Mouse (Mus musculus) c-Kit-negative CD71-positive TER-119-positive erythroid progenitor cells, embryonic 14.5 days (primary cell): Measurements from ENCODE around the gene Afg3l1.
"Not testable (repeated sequence)": the region's sequence is repeated elsewhere in the genome, so short reads cannot be mapped to it uniquely, and the experiment has no call there.

Experiments used
- DNase-seq: peaks from one replicate; pipeline ENCODE4 v3.0.0-alpha.2; 2013; ENCODE audit warnings: low read depth, low spot score

Gene Afg3l1

GRCm38 (mm10) chr8:123477737-123478258 is at the start of gene Afg3l1:
TSS of gene Afg3l1 (plus strand) at chr8:123477903.
- peak; percentile 83 for DNase-seq

- DNase-seq = no peak
These were observed 49.3 kb upstream of the Afg3l1 start for GRCm38 (mm10) chr8:123428343-123428893.

DNA sequence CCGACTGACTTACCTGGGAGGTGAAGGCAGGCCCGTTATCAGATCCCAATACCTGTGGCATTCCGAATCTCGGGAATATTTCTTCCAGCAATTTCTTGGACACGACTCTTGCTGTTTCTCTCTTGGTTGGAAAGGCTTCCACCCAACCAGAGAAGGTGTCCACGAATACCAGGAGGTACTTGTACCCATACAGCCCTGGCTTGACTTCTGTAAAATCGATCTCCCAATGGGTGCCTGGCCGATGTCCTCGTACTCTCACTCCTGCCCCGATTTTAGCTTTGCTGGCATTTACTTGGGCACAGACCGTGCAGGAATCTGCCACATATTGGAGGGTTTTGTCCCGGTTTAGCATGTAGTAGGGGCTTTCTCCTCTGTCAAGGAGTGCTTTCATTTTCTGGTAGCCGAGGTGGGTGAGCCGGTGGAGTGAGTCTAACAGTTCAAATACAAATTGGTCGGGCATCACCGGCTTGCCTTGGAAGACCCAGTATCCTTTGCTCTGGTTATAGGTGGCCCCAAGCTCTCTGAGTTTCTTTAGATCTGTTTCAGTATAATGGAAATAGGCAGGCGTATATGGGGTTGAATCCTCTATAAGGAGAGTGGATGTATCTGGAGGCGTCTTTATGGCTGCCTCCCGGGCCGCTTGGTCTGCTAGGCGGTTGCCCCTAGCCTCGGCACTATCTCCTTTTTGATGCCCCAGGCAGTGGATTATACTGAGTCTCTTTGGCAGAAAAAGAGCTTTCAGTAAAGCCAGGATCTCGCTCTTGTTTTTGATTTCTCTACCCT is 48.6 kb upstream of the Afg3l1 start:
- no peak for DNase-seq

- DNase-seq = not testable (repeated sequence)
These were observed 48.0 kb upstream of the Afg3l1 start for GRCm38 (mm10) chr8:123429722-123430013.

DNA sequence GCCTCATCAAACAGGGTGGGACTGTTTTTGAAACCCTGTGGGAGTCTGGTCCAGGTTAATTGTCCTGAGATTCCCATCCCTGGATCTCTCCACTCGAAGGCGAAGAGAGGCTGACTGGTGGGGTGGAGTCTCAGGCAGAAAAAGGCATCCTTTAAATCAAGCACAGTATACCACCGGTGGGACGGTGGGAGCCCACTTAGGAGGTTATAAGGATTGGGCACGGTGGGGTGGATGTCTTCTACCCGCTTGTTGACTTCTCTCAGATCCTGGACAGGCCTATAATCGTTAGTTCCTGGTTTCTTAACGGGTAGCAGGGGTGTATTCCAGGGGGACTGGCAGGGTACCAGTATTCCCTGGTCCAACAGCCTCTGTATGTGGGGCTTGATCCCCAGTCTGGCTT is 46.8 kb upstream of the Afg3l1 start:
- DNase-seq = not testable (repeated sequence)

DNA sequence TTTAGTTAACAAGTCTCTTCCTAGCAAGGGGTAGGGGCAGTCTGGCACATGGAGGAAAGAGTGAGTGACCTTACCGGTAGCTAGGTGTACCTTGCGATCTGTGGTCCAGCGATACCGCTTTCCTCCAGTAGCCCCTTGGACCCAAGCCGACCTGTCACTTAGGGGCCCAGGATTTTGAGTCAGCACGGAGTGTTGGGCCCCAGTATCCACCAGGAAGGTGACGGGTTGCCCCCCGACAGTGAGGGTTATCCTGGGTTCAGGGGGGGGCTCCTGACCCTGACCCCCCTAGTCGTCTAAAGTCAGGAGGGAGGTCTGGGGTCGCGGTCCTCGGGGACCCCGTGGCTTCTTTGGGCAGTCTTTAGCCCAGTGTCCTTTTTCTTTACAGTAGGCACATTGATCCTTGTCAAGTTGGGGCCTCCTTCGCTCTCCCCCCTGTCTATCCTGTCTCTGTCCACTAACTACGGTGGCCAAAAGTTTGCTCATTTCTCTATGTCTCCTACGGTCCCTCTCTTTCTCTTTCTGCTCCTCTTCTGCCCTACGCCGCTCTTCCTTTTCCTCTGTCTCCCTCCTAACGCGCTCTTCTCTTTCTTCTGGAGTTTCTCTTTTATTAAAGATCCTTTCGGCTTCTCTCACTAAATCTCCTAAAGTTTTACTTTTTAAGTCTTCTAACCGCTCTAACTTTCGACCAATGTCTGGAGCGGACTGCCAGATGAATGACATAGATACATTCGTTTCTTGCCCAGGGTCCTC is 45.9 kb upstream of the Afg3l1 start:
- no peak for DNase-seq

- no peak for DNase-seq
These were observed 45.3 kb upstream of the Afg3l1 start for GRCm38 (mm10) chr8:123432381-123432780.

GRCm38 (mm10) chr8:123433241-123433974 is 44.3 kb upstream of the Afg3l1 start:
- not testable (repeated sequence) for DNase-seq

DNA sequence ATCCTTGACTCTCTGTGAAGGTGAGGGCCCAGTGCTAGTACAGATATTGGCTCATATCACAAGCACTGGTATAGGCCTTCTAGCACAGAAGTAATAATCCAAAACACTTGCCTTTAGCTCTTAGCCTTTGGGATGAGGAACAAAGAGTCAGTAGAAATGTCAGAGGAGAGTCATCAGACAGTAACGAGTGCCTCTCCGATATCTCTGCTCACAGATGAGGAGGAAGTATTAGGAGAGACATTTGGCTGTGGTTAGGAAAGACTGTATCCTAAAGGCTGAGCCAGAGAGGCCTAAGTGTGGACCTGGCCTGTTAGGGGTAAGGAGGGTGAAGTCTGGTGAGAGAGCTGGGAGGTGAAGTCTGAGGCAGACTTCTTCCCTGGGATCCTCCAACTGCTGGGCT is 35.9 kb upstream of the Afg3l1 start:
- DNase-seq = no peak

DNA sequence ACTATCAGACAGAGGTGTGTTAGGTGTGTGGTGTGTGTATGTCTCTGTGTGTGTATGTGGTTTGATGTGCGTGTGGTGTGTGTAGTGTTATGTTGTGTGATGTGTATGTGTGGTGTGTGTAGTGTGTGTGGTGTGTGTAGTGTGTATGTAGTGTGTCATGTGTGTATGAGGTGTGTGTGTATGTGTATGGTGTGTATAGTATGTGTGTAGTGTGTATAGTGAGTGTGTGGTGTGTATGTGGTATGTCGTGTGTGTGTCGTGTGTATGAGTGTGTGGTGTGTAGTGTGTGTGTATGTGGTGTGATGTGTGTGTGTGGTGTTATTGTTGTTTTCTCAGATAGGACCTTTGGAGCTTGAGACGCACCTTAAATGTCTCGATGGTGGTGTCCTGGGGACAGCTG is 35.4 kb upstream of the Afg3l1 start:
- no peak for DNase-seq

DNA sequence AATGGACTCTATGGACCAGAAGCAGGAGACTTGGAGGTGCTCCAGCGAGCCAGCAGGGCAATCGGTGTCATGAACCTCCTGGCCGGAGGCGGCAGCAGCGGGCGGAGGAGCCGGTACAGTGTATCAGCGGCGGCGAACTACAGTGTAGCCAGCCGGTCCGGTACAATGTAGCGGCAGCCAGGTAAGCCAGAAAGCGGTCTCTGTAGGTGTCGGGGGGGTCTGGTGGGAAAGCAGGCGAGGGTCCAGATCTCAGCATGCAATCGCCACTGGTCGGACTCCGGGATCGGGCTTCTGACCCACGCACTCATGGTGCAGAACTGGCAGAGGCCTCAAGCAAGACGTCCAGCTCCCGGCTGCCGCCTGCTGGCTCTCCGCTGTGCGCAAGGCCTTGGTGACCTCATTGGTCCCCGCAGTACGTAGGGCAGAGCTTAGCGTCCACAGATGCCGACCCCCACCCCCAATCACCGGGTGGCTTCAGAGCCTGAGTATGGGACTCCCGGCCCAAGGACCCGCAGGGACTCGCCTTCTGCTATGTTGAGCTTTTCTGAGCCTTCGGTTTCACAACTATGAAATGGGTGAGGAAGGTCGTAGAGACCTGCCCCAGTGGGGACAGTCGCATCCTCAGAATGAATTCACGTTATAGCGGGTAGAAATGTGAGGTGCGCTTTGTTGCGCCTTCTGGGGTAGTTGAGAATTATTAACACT is 34.7 kb upstream of the Afg3l1 start:
- DNase-seq = peak; percentile 64

DNA sequence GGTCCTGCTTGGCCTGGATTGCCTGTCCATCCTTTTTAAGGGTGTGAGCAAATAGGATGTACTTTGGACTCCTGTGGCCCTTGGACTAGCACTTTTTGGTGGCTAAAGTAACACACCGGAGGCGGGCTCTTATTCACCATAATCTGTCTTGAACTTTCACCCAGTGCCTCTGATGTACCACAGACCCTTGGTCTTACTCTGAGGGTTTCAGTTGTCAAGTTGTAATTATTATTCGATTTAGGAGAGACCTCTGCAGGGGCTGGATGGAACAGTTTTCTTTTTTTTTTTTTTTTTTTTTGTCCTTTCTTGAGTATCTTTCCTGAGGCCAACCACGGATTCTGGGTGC is 34.2 kb upstream of the Afg3l1 start:
- no peak for DNase-seq

GRCm38 (mm10) chr8:123444131-123444530 is 33.6 kb upstream of the Afg3l1 start:
- DNase-seq = no peak

- DNase-seq = no peak
These were observed 31.7 kb upstream of the Afg3l1 start for GRCm38 (mm10) chr8:123445981-123446380.

DNA sequence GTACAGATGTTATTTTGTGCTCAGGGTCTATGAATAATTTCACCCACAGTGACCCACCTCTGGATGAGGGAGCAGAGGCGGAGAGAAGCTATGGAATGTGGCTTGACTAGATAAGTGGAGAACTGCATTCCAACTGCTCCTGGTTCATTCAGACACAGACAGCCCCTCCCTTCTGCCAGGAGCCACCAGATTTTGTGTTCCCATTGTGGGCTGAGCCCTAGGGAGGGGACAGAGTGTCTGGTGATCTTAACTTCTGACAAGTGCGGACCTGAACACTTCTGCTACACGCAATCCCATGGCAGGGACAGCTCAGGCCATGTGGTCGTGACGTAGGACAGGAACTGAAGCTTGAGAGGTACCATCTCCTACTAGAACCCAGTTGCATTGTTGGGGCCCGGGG is 30.9 kb upstream of the Afg3l1 start:
- DNase-seq = no peak

GRCm38 (mm10) chr8:123450783-123451182 is 26.9 kb upstream of the Afg3l1 start:
- no peak for DNase-seq

DNA sequence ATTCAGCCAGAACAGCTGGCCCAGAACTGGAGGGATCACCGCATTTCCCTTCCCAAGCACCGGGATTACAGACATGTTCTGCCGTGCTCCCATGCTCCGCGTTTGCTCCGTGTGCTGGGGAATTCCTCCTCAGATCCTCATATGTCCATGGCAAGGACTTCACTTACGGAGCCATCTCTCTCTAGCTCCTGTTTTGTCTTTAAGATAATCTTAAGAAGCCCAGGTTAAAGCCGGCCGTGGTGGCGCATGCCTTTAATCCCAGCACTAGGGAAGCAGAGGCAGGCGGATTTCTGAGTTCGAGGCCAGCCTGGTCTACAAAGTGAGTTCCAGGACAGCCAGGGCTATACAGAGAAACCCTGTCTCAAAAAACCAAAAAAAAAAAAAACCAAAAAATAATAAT is 26.0 kb upstream of the Afg3l1 start:
- not testable (repeated sequence) for DNase-seq

DNA sequence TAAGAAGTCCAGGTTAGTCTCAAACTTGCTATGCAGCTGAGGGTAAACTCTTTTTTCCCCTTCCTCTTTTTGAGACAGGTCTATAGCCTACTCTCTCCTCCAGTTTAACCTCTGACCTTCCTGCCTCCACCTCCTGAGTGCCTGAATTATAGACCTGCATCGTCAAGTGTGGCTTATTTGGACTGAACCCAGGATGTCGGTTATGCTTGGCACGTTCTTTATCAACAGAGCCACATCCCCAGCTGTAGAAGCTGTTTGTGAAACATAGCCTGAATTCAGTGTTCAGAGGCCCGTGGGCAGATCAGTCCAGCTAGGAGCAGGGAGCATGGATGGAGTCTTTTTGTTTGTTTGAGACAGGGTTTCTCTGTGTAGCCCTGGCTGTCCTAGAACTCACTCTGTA is 25.6 kb upstream of the Afg3l1 start:
- DNase-seq = no peak

GRCm38 (mm10) chr8:123453291-123453690 is 24.4 kb upstream of the Afg3l1 start:
- DNase-seq = no peak

GRCm38 (mm10) chr8:123453951-123454350 is 23.8 kb upstream of the Afg3l1 start:
- DNase-seq = no peak

GRCm38 (mm10) chr8:123454559-123454958 is 23.1 kb upstream of the Afg3l1 start:
- no peak for DNase-seq
